31 mouse cellular contexts compared by ENCODE assay signal in genomic region chr4:122789335-122790089, GRCm38 (mm10). TPM values are rescaled to one million over a fixed set of nuclear protein-coding genes. Genes with fewer than 3 reads are reported as not detected.
DNase-seq lines count a peak whose midpoint lies in the region; ATAC-seq and TF ChIP-seq lines count a peak whose summit lies in the region.
"Had no signal": no experiment of that assay in that cellular context is flagged by ENCODE, and none has a peak within 500 bp of the region (broad histone marks: within the 10 kb centered on the region; RNA-seq: fewer than 3 reads in every experiment).

No protein-coding gene starts in this region.

- H3K4me2 ChIP-seq in stomach, embryonic 14.5 days (replicated peaks; ENCODE audit: low read depth, low read length), result no peak overlapping the region
- no peak overlapping the region for H3K4me2 ChIP-seq in stomach, postnatal 0 days (replicated peaks; ENCODE audit: low read depth)
- no peak overlapping the region for H3K4me2 ChIP-seq in hindbrain, postnatal 0 days (ENCODE audit: low read depth, low read length)
- H3K4me2 ChIP-seq: embryonic facial prominence, embryonic 13.5 days; forebrain, embryonic 13.5 days; heart, embryonic 12.5 days; heart, embryonic 15.5 days; hindbrain, embryonic 13.5 days had no signal

- peak overlapping the region; percentile 39; the same call in 1 of the 2 replicates for H3K27ac ChIP-seq in stomach, embryonic 14.5 days (ENCODE audit: low read length)
- H3K27ac ChIP-seq in stomach, postnatal 0 days (replicated peaks), result peak overlapping the region; percentile 35; the same call in 1 of the 2 replicates
- H3K27ac ChIP-seq in hindbrain, postnatal 0 days, result no peak overlapping the region
- H3K27ac ChIP-seq: embryonic facial prominence, embryonic 10.5 days; embryonic facial prominence, embryonic 13.5 days; forebrain, embryonic 13.5 days; heart, embryonic 15.5 days; hindbrain, embryonic 10.5 days; hindbrain, embryonic 13.5 days had no signal

- no peaks in the 10 kb centered on the region for H3K9me3 ChIP-seq in stomach, embryonic 14.5 days (ENCODE audit: control insufficient read depth, low read depth, low read length)
- no peaks in the 10 kb centered on the region for H3K9me3 ChIP-seq in stomach, postnatal 0 days (ENCODE audit: control insufficient read depth, low read length)
- no peaks in the 10 kb centered on the region for H3K9me3 ChIP-seq in hindbrain, postnatal 0 days (ENCODE audit: low read length)
- H3K9me3 ChIP-seq: embryonic facial prominence, embryonic 10.5 days; embryonic facial prominence, embryonic 13.5 days; forebrain, embryonic 13.5 days; heart, embryonic 12.5 days; heart, embryonic 15.5 days; hindbrain, embryonic 10.5 days; hindbrain, embryonic 13.5 days had no signal

- no peaks in the 10 kb centered on the region for H3K27me3 ChIP-seq in stomach, embryonic 14.5 days (ENCODE audit: control insufficient read depth, insufficient read depth, low read length)
- H3K27me3 ChIP-seq in stomach, postnatal 0 days (ENCODE audit: control insufficient read depth, insufficient read depth, low read length), result no peaks in the 10 kb centered on the region
- H3K27me3 ChIP-seq in hindbrain, postnatal 0 days (ENCODE audit: insufficient read depth, low read length), result no peaks in the 10 kb centered on the region
- H3K27me3 ChIP-seq: embryonic facial prominence, embryonic 13.5 days; forebrain, embryonic 13.5 days; heart, embryonic 12.5 days; heart, embryonic 15.5 days; hindbrain, embryonic 13.5 days had no signal

- no peak for TF ChIP-seq EP300 in stomach, postnatal 0 days (optimal IDR thresholded peaks at IDR 0.05)

- no peaks in the 10 kb centered on the region for H3K36me3 ChIP-seq in stomach, embryonic 14.5 days (ENCODE audit: control insufficient read depth, insufficient read depth, low read length)
- no peaks in the 10 kb centered on the region for H3K36me3 ChIP-seq in stomach, postnatal 0 days (ENCODE audit: control insufficient read depth, insufficient read depth, low read length)
- no peaks in the 10 kb centered on the region for H3K36me3 ChIP-seq in hindbrain, postnatal 0 days (ENCODE audit: insufficient read depth, low read length)
- H3K36me3 ChIP-seq: embryonic facial prominence, embryonic 10.5 days; embryonic facial prominence, embryonic 13.5 days; heart, embryonic 12.5 days; heart, embryonic 15.5 days; hindbrain, embryonic 10.5 days; hindbrain, embryonic 13.5 days had no signal

- H3K9ac ChIP-seq in stomach, embryonic 14.5 days (replicated peaks; ENCODE audit: low read depth, low read length), result no peak overlapping the region
- H3K9ac ChIP-seq in stomach, postnatal 0 days (ENCODE audit: low read length), result no peak overlapping the region
- H3K9ac ChIP-seq in hindbrain, postnatal 0 days (replicated peaks; ENCODE audit: low read length), result no peak overlapping the region
- H3K9ac ChIP-seq: embryonic facial prominence, embryonic 13.5 days; forebrain, embryonic 13.5 days; heart, embryonic 12.5 days; heart, embryonic 15.5 days; hindbrain, embryonic 13.5 days had no signal

- DNase-seq in heart, adult 11 months, result peak; percentile 57
- DNase-seq in heart, adult 18-20 months, result no peak
- peak; percentile 9 for DNase-seq in 416B (ENCODE audit: low read depth)
- peak; percentile 44 for DNase-seq in stomach, postnatal 0 days (ENCODE audit: low spot score)
- DNase-seq in hindbrain, postnatal 0 days (ENCODE audit: low spot score), result no peak
- DNase-seq in cerebellum, adult 18-20 months, result no peak
- DNase-seq: adrenal gland, postnatal 10 days; adrenal gland, postnatal 36 days; cerebellum, adult 11 months; cerebellum, adult 8-10 months; cerebellum, postnatal 10 days; cerebellum, postnatal 36 days; embryo, embryonic 11 days; gastrocnemius, postnatal 10 days; gastrocnemius, postnatal 36 days; heart, postnatal 10 days; heart, postnatal 36 days had no signal

- TF ChIP-seq CTCF in stomach, postnatal 0 days (IDR thresholded peaks at IDR 0.05; ENCODE audit: low read depth), result no peak
- no peak for TF ChIP-seq CTCF in hindbrain, postnatal 0 days (IDR thresholded peaks at IDR 0.05; ENCODE audit: low read depth)

- H3K4me1 ChIP-seq in stomach, embryonic 14.5 days (ENCODE audit: control insufficient read depth, insufficient read depth, low read length), result no peaks in the 10 kb centered on the region
- no peaks in the 10 kb centered on the region for H3K4me1 ChIP-seq in stomach, postnatal 0 days (replicated peaks; ENCODE audit: control insufficient read depth, insufficient read depth)
- H3K4me1 ChIP-seq in hindbrain, postnatal 0 days (ENCODE audit: insufficient read depth, low read length), result no peaks in the 10 kb centered on the region
- H3K4me1 ChIP-seq: embryonic facial prominence, embryonic 10.5 days; embryonic facial prominence, embryonic 13.5 days; forebrain, embryonic 13.5 days; heart, embryonic 12.5 days; heart, embryonic 15.5 days; hindbrain, embryonic 10.5 days; hindbrain, embryonic 13.5 days had no signal

- WGBS in stomach, embryonic 14.5 days, result 52% methylated on average over 4 of the region's 4 CpGs
- 40% methylated on average over 4 of the region's 4 CpGs for WGBS in stomach, postnatal 0 days
- 75% methylated on average over 4 of the region's 4 CpGs for WGBS in hindbrain, postnatal 0 days

- no peak overlapping the region for H3K4me3 ChIP-seq in stomach, embryonic 14.5 days (ENCODE audit: low read depth, low read length)
- H3K4me3 ChIP-seq in stomach, postnatal 0 days (ENCODE audit: low read depth, low read length), result no peak overlapping the region
- H3K4me3 ChIP-seq in hindbrain, postnatal 0 days (ENCODE audit: low read length), result no peak overlapping the region
- H3K4me3 ChIP-seq: embryonic facial prominence, embryonic 10.5 days; embryonic facial prominence, embryonic 13.5 days; erythroblast, embryonic 14.5 days; forebrain, embryonic 13.5 days; heart, embryonic 12.5 days; heart, embryonic 15.5 days; hindbrain, embryonic 10.5 days; hindbrain, embryonic 13.5 days had no signal

- ATAC-seq in stomach, embryonic 14.5 days (ENCODE audit: insufficient number of reproducible peaks, insufficient read depth, low FRiP score, low read depth), result peak; percentile 75
- ATAC-seq in stomach, postnatal 0 days (ENCODE audit: low FRiP score, low TSS enrichment), result peak; percentile 91
- ATAC-seq in hindbrain, postnatal 0 days, result no peak
- ATAC-seq: activated CD4-positive, CD25-positive, alpha-beta regulatory T cell, adult 4 months; CD4-positive, CD25-positive, alpha-beta regulatory T cell, adult 4 months; forebrain, embryonic 13.5 days; forebrain, embryonic 16.5 days; hindbrain, embryonic 16.5 days; inflammation-experienced regulatory T-cells, adult 6 months had no signal

RNA-seq across cellular contexts. Expression of gene Ppt1, which starts 46.5 kb away (rescaled TPM):
- 10 to 100 TPM; 43.0 to 44.9 TPM for total RNA-seq in heart, adult 18-20 months (2021)
- polyA plus RNA-seq in stomach, embryonic 14.5 days (2014; fragmentation: Nextera tagmentation; extraction: Ambion mirVana), result 86.5 and 100 TPM in 2 replicates
- polyA plus RNA-seq in stomach, postnatal 0 days (2015; fragmentation: Nextera tagmentation; extraction: Ambion mirVana), result 46.8 and 50.7 TPM in 2 replicates
- total RNA-seq in hindbrain, postnatal 0 days (2014; rRNA removed), result 29.0 and 36.4 TPM in 2 replicates
- 88.5 and 89.7 TPM in 2 replicates for polyA plus RNA-seq in hindbrain, postnatal 0 days (2015; fragmentation: Nextera tagmentation; extraction: Ambion mirVana)

Comparison
In these comparisons a context has a peak if more than half of its experiments do, and no peak if none do; other contexts are left out.
1. DNase-seq: peak in heart, adult 11 months (single experiment), 416B (single experiment) and stomach, postnatal 0 days (single experiment); none in heart, adult 18-20 months (0 of 2), hindbrain, postnatal 0 days (single experiment) and cerebellum, adult 18-20 months (0 of 2).